Mouse (Mus musculus) A20 (cell line): ENCODE measurements around the gene Bank1.

Experiments
- DNase-seq: peaks from one replicate; pipeline ENCODE4 v3.0.0-alpha.2; 2011; ENCODE audit warnings: low read depth, low spot score

Bank1 gene

DNA sequence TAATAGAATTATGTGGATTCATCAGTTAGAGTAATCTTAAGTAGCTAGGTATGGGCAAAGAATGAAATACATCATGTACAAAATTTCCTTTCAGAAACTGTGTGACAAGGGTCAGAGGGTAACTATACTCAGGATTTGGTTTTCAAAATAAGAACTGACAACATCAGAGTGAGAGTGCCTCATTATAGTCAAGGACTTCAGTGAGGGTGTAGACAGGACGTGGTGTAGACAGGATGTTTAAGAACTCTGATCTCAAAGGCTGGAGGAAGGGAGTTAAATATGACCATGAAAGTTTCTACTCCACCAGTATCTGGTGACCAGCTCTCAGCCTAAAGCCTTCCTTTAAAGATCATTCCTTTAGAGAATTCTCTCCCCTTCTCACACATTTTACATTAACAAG is 219.4 kb downstream of the Bank1 start:
- no peak for DNase-seq

DNA sequence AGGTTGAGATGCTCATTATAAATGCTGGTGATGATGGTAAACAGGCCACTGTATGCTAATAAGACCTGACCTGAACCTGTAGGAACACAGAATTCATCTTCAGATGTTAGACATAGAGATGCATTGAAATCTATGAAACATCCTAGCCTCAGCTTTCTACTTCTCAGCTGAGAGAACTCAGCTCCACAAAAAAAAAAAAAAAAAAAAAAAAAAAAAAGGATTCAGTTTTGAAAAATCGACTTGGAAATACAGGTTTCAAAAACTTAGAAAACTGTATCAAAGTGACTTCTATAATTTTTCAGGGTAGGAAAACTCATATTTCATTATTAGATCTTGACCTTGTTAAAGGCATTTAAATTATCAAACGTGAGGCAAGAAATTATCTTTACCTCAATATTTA is 222.5 kb downstream of the Bank1 start:
- no peak for DNase-seq

DNA sequence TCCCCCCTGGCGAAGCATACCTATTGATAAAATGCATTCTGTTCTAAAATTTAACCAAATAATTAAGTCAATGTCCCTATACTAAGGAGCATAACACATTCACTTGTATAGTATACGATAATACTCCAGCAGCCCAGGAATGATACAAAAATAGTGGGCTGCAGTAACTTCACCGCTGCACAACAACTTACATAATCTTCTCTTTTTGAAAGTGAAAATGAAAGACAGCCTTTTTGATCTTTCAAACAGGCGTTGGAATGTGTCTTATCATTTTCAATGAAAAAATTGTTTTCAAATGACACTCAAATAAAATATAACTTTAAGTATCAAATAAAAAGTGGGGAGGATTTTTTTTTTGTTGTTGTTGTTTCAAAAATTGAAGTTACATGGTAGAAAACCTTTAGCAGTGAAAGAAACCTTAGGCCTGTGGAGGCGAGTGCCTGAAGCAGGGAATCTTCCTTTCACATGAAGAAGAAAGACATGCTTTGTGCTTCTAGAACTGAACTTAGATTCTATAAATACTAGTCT is 224.8 kb downstream of the Bank1 start:
- DNase-seq: no peak

DNA sequence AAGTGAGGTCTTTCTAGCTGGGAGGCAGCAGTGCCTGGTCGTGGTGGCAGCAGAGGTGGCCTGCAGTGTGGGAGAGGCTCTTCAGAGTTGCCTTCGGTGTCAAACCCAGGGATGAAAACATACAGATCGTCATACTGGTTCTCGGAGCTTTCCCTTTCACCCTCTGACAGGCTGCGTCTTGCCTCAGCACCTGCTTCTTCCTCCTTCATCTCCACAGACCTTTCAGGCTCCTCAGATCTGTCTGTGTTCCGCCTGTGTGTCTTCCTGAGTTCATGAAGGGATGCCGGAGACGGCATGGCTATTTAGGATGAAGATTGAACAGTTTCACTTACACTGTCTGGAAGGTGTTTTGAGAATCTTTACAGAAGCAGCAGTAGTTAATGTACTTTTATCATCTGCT is 225.6 kb downstream of the Bank1 start:
- DNase-seq: no peak

DNA sequence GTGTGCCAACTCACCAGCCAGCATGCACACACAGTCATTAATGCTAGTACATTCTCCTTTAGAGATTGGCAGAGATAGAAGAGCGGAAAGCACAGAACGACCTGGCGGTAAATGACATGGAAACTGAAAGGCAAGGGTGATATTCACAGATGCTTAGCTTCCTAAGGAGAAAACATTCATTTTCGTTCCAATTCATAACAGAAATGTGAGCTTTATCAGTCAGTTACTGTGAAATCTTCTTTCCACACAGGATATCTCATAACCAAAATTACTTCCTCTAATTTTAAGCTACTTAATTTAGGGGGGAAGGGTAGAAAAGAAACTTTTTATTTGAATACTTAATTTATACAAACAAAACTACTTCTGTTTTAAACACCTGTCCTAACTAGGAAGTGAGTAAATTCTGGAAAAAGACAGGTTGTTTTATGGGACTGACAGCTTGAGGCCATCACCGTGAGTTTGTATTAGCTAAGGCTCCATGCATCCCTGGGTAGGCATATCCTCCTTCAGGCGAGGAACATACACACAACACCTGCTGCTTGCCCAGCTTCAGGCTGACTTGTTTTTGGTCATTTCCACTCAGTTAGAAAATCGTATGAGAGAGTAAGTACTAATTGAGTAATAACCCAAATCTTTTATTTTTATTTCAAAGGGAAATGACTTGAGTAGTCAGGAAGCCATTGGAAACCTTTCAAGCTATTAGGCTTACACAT is 238.8 kb downstream of the Bank1 start:
- DNase-seq: peak; percentile 32

DNA sequence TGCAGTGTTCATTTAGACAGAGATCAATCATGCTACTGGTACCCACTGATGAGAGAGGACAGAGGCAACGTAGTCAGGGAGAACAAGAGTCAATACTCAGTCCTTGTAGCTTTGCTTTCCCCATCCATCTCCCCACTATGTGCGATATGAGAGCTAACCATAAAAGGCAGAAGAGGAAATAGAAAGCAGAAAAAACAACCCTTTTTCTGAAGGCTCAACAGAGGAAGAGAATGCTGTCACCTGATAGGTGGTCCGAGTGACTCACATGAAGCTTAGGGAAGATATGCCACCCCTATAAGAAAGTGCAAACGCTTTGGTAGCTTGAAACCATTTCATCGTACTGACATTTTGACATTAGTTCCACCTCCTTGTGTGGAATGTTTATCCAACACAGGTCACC is 239.4 kb downstream of the Bank1 start:
- DNase-seq: peak; percentile 10

DNA sequence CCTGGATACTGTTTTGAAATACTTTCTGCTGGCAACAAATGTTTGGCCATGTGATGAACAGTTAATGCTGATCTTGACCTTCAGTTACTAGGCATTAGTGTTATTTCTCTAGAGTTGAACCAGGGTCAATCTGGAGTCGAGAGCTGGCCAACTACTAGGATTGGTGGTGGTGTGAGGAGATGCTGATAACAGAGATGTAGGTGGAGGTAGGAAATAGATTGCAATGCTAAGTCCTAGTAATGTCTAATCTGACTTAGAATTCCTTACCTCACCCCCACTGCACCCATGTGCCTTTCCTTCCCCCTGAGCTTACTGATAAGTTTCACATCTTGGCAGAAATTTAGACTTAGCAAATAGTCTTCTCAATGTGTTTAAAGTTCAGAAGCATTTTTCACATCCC is 240.8 kb downstream of the Bank1 start:
- no peak for DNase-seq

DNA sequence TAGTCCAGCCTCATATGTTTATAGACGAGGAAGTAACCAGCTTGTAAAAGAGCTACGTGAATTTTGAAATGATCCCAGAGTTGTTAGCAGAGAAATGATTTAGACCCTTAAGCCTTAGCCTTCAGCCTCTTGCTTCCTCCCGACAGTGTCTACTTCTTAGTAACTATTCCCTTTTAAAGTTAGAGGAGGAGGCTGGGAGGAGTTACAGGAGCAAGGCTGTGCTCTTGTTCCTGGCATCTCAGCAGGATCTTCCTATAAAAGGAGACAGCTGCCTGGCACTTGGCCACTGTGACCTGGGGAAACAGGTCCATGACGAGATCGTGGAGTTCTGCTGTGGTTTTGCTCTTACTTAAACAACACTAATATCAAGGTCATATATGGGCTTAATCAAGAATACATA is 241.8 kb downstream of the Bank1 start:
- DNase-seq: no peak

DNA sequence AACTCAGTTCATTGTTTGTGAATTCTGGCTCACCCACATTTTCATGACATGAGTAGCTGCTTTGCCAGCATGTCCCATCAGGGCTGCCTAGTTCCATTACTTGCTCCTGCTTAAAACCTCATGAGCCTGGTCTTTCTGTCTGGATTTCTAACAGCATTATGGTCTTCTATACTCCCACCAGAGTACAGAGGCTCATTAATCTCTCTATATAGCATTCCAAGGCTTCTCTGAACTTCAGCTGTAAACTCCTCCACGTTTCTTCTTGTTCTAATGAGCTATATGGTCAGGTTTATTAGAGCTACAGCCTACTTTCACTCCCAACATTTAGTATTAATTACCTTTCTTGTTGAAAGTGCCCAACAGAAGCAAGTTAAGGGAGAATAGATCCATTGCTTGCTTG is 244.6 kb downstream of the Bank1 start:
- DNase-seq: no peak

DNA sequence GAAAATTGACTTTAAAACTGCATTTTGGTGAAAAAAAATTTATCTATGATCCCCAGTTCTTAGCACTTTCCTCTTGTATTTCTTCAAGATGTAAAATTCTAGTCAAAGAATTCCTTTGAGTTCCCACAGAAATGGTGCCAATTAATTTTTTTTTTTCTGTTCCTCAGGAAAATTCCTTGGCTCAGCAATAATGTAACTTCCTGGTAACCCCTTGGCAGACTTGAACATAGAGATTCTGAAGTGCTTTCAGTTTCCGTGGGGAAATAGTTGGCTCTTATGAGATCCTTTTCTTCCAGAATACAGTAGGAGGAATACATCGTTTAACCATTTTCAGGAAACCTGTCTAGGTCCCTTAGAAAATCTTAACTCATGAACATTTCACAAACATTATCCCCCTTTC is 247.3 kb downstream of the Bank1 start:
- DNase-seq: no peak

DNA sequence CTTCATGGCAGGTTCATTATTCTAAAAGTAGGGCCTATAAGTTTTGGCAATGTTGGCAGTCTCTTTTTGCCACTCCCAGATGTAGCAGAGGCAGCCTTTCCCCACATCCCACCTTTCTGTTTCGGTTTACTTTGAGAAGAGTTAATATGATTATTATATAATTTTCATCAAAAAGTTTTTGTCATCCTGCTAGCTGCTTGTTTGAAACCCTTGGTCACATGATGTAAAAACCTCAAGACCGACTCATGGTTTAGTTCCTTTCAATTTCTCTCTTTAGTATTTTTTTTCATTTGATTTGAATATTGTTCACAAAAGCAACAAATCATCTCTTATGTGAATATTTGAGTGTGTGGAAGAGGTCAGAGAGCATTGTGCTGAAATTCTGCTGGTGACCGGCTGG is 255.5 kb downstream of the Bank1 start:
- no peak for DNase-seq

DNA sequence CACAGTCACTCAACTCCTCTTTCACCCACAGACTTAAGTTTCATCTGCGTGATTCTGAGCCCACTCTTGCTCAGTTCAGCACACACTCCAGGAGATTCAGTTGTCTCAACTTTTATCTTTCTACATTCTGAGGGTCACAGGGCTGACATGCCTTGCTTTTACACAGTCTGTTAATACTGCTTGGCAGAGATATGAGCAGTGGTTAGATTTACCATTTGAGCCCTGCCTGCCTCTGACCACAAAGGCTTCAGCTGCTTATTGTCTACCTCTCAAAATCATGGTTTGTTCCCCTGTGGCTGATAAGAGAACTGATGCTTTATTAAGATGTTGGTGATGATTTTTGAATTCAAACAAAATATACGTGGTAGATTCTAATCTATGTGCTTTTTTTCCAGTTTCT is 264.0 kb downstream of the Bank1 start:
- no peak for DNase-seq

DNA sequence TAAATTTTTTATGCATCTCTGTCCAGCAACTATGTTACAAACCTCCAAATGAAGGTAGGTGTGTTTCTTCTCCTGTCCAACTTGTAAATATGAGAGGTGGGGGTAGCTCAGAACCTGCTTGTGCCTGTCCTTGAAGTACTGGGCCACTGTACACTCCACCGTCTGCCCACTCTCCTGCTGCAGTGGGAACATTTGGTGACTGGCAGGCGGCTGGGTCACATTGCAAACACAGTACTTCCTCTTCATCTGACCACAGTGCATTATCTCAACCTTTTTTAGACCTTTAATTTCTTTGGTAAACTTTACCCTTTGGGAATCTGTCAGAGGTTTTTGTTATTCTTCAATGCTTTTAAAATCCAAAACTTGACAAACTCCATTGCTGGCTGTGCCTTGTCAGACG is 275.2 kb downstream of the Bank1 start:
- no peak for DNase-seq

DNA sequence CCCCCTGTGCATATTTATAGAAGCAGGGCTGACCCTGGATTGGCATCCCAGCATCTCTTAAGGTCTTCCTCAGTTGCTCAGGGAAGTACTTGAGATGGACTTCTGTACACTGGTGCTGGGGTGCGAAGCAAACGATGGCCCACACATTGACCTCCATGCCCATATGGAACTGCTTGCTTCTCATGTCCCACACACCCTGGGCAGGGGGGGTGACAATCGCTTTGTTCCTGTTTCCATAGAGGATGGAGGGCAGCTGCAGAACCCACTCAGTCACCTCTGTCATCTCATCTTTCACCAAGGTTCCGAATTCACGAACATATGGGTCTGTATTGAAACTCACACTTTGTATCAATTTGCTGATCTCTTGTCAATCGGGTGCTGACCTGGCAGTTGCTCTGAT is 275.7 kb downstream of the Bank1 start:
- no peak for DNase-seq

DNA sequence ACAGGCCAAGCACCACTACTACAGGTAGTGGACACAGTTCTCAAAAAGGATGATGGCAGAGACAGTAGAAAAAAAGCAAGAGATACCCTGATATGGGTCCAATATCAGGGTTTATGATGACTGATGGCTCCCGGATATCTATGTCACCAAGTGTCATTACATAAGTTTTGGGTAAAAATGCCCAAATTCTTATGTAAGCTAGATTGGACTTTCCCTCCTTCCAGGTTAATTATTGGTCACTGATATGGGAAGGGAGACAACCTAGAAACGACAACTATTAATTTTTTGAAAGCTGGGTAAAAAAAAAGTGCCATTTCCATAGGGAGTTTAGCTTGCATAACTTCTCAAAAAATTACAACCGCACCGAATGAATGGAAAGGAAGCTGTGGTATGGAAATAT is 277.8 kb downstream of the Bank1 start:
- no peak for DNase-seq

DNA sequence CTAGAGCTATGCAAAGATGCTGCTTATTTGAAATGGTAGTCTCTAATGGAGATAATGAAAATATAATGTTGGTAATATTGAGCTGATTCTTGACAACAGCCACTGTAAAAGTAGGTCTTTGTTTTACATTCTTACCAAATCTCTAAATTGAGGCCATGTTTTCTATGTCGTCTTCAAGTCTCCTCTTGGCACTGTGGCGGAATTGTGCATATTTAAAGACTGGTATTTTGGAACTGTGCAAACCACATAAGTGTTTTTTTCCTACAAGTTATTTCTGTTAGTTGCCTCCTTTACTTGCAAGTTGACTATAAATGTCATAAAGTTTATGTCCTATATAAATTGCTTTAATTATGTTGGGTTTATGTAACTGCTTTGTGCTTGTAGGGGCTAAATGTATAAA is 280.5 kb downstream of the Bank1 start:
- DNase-seq: no peak

DNA sequence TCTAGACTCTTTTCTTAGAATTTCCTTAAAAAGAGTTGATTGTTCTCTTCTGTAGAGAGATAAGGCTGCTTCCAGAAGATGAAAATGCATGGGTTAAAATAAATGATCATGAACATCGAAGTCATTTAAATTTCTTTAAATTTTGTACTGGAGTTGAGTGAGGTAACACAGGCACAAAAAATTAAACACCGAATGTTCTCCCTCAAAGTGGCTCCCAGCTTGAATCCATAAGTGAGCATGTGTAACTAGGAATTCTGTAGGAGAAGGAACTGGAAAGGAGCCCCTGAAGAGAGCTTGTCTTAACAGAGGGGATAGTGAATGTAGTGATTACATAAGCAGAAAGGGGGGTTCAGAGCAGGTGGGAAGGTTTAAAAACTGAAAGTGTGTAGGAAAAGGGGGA is 285.8 kb downstream of the Bank1 start:
- DNase-seq: no peak

DNA sequence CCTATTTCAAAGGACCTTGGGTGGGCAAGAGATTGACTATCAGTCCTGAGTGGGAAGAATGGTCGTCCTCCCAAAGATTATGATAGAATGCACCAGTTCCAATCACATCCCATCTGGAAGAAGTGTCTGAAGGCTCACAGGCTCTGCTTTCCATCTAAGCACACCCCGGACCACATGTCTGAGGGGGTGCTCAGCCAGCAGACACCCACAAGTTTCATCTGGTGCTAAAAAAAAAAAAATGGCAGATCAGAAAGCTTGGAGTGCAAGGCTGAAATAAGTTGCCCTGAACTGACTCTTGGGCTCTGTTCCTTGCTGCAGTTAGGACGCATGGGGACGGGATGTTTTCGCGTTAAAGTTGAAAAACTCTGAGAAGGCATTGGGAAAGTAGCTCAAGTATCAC is 286.4 kb downstream of the Bank1 start:
- DNase-seq: no peak

DNA sequence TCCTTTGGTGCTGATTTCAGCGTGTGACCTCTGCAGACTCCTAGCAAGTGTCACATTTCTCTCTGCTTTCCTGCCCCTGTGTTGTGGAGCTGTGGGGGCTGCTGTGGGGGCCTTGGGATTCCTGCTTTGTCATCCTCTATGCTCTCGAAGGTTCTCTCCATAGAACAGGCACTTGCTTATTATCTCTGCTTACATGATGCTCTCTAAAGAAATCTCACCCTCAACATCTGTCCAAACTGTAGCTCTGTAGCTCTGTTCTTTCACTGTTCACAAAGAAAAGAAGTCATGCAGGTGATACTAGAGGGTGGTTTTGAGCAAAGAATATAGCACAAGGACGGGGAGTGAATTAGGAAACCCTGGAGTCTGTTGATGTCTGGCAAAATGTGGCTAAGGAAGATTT is 288.6 kb downstream of the Bank1 start:
- no peak for DNase-seq

DNA sequence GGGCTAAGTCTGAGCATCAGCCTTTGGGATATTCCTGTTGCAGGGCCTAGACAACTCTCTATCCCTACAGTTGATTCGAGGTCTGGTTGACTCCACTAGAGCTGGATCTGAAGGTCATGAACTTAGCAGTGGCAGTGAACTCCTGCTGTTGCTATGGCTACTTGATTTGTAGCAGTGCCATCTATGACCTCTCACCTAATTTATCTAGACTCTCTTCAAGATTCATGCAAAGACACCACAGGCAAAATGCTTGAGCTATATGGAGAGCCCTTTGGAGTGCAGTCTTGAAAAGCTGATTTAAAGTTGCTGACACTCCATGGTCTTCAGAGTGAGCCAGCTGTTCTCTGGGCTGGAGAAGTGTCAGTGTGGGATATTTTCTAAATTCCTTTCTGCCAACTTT is 290.1 kb downstream of the Bank1 start:
- DNase-seq: no peak

DNA sequence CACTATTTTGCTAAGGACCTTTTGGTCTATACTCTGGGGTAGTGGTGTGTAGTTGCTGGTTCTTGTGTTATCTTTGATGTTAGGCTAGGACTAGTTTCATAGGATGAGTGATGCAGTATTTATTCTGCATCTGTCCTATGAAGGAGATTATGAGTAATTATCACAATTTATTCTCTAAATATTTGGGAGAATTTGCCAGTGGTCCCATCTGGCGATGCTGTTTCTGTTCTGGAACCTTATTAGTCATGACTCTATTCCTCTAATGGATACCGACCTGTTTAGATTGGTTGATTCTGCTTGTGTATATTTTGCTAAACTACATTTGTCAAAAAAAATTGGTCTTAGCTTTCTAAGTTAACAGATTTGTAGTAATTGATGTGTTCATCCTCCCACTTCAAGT is 301.0 kb downstream of the Bank1 start:
- DNase-seq: no peak

DNA sequence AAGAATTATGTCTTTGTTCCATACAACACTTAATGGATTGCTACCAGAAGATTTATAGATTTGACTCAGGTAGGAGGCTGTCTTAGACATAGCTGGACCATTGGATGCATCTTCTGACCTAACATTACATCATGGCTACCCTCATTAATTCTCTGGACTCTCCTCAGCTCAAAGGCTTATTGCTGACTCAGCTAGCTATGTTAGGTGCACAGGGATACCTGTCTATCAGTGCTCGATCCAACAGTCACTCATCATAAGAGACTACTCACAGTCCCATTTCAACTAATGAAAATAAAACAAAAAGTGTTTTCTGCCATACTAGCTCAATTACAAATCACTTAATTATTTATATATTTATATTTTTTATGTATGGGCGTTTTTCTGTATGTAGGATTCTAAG is 308.3 kb downstream of the Bank1 start:
- DNase-seq: no peak

DNA sequence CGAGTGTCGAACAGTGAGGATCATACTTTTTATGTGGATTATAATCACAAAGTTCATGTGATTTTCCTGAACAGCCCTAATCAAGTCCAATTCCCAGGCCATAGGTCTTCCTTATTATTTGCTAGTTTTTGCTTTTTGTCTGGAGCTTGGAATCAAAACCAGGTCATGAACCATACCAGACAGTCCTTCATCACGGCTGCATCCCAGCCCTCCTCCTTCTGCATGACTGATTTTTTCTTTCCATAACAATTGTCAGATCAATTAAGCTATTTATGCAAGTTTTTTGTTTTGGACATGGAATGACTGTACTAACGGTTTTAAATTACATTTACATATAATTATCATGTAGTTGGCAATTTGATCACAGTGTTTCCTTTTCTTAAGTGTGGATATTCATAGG is 315.2 kb downstream of the Bank1 start:
- no peak for DNase-seq

DNA sequence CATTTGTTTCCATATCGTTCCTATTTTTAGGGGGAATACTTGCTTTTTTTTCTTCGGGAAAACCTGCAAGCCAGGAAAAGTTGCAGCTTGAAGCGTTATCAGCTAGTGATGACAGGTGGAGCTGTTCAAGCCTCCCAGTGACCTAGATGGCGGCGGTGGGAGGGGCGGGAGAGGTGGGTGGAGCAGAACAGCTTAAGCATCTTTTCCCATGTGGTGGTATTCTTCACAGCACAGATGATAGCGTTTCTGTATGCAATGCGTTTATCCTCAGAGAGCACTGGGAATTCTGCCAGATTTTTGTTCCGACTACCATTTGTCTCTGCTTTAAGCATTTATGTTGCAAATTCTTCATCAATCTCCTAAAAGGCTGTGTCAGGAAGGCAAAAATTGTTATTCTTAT is 318.0 kb downstream of the Bank1 start:
- DNase-seq: no peak
